22 mouse cellular contexts compared by ENCODE assay signal in genomic region chr14:121947201-121947760, GRCm38 (mm10). TPM values are rescaled to one million over a fixed set of nuclear protein-coding genes. Genes with fewer than 3 reads are reported as not detected.
A peak's percentile ranks its signal among the peaks of the same experiment; 100 is the strongest.
DNase-seq lines count a peak whose midpoint lies in the region; ATAC-seq and TF ChIP-seq lines count a peak whose summit lies in the region.
"Had no signal": no experiment of that assay in that cellular context is flagged by ENCODE, and none has a peak within 500 bp of the region (broad histone marks: within the 10 kb centered on the region; RNA-seq: fewer than 3 reads in every experiment).

No protein-coding gene starts in this region.

- no peak overlapping the region for H3K4me2 ChIP-seq in liver, embryonic 11.5 days
- no peak overlapping the region for H3K4me2 ChIP-seq in liver, embryonic 12.5 days
- no peak overlapping the region for H3K4me2 ChIP-seq in embryonic facial prominence, embryonic 15.5 days (replicated peaks)
- no peak overlapping the region for H3K4me2 ChIP-seq in stomach, embryonic 15.5 days
- H3K4me2 ChIP-seq: forebrain, embryonic 12.5 days; heart, embryonic 11.5 days; limb, embryonic 15.5 days; lung, embryonic 14.5 days; midbrain, embryonic 11.5 days; neural tube, embryonic 15.5 days had no signal

- no peak overlapping the region for H3K9ac ChIP-seq in liver, embryonic 11.5 days (ENCODE audit: low read depth, low read length)
- H3K9ac ChIP-seq in liver, embryonic 12.5 days, result no peak overlapping the region
- no peak overlapping the region for H3K9ac ChIP-seq in embryonic facial prominence, embryonic 15.5 days
- H3K9ac ChIP-seq in stomach, embryonic 15.5 days, result no peak overlapping the region
- H3K9ac ChIP-seq: forebrain, embryonic 12.5 days; limb, embryonic 15.5 days; lung, embryonic 14.5 days; neural tube, embryonic 15.5 days had no signal

- WGBS in liver, embryonic 11.5 days, result 67% methylated on average over 8 of the region's 8 CpGs
- 61% methylated on average over 8 of the region's 8 CpGs for WGBS in liver, embryonic 12.5 days (ENCODE audit: insufficient replicate concordance)
- 54% methylated on average over 8 of the region's 8 CpGs for WGBS in embryonic facial prominence, embryonic 15.5 days
- WGBS in stomach, embryonic 15.5 days, result 60% methylated on average over 8 of the region's 8 CpGs

- no peaks in the 10 kb centered on the region for H3K36me3 ChIP-seq in liver, embryonic 11.5 days (ENCODE audit: control insufficient read depth, insufficient read depth, low read length)
- H3K36me3 ChIP-seq in liver, embryonic 12.5 days, result no peaks in the 10 kb centered on the region
- peaks cover 6% of the 10 kb centered on the region; the same call in 1 of the 2 replicates for H3K36me3 ChIP-seq in E14TG2a.4 (ENCODE audit: insufficient read depth, low read length)
- H3K36me3 ChIP-seq in embryonic facial prominence, embryonic 15.5 days, result no peaks in the 10 kb centered on the region
- no peaks in the 10 kb centered on the region for H3K36me3 ChIP-seq in stomach, embryonic 15.5 days
- H3K36me3 ChIP-seq: forebrain, embryonic 12.5 days; limb, embryonic 15.5 days; neural tube, embryonic 15.5 days had no signal

- no peaks in the 10 kb centered on the region for H3K27me3 ChIP-seq in liver, embryonic 11.5 days (replicated peaks; ENCODE audit: control insufficient read depth, insufficient read depth, low read length)
- H3K27me3 ChIP-seq in liver, embryonic 12.5 days (replicated peaks), result no peaks in the 10 kb centered on the region
- no peaks in the 10 kb centered on the region for H3K27me3 ChIP-seq in E14TG2a.4 (ENCODE audit: insufficient read depth, low read length)
- H3K27me3 ChIP-seq in embryonic facial prominence, embryonic 15.5 days, result no peaks in the 10 kb centered on the region
- no peaks in the 10 kb centered on the region for H3K27me3 ChIP-seq in stomach, embryonic 15.5 days (replicated peaks)
- H3K27me3 ChIP-seq: forebrain, embryonic 12.5 days; limb, embryonic 15.5 days; neural tube, embryonic 15.5 days had no signal

- no peak for ATAC-seq in liver, embryonic 11.5 days (replicated peaks; ENCODE audit: low FRiP score)
- no peak for ATAC-seq in liver, embryonic 12.5 days
- no peak for ATAC-seq in embryonic facial prominence, embryonic 15.5 days (ENCODE audit: insufficient number of reproducible peaks, low FRiP score, low TSS enrichment, low read depth)
- ATAC-seq in stomach, embryonic 15.5 days (ENCODE audit: insufficient read depth, low FRiP score, low read depth), result no peak
- ATAC-seq: hindbrain, postnatal 0 days had no signal

- no peak overlapping the region for H3K27ac ChIP-seq in liver, embryonic 11.5 days (ENCODE audit: low read depth, low read length)
- no peak overlapping the region for H3K27ac ChIP-seq in liver, embryonic 12.5 days
- 0 out of 2 replicates have a peak overlapping the region, but pooled peaks have one; percentile 25 for H3K27ac ChIP-seq in embryonic facial prominence, embryonic 15.5 days (replicated peaks)
- 0 out of 2 replicates have a peak overlapping the region, but pooled peaks have one; percentile 35 for H3K27ac ChIP-seq in stomach, embryonic 15.5 days
- H3K27ac ChIP-seq: forebrain, embryonic 12.5 days; hindbrain, postnatal 0 days; layer of hippocampus, adult 2 months; limb, embryonic 15.5 days; macrophage; neural tube, embryonic 15.5 days had no signal

- no peak for TF ChIP-seq CTCF in E14TG2a.4 (conservative IDR thresholded peaks at IDR 0.05; ENCODE audit: low read length)

- H3K4me1 ChIP-seq in liver, embryonic 11.5 days (replicated peaks; ENCODE audit: control insufficient read depth, insufficient read depth, low read length), result peaks cover 9% of the 10 kb centered on the region
- H3K4me1 ChIP-seq in liver, embryonic 12.5 days, result peaks cover 28% of the 10 kb centered on the region
- H3K4me1 ChIP-seq in E14TG2a.4 (replicated peaks; ENCODE audit: low read depth, low read length), result peaks cover 42% of the 10 kb centered on the region
- H3K4me1 ChIP-seq in embryonic facial prominence, embryonic 15.5 days, result 0 out of 2 replicates have a peak, but pooled peaks cover 5% of the 10 kb centered on the region
- H3K4me1 ChIP-seq in stomach, embryonic 15.5 days, result peaks cover 6% of the 10 kb centered on the region; the same call in 1 of the 2 replicates

- H3K9me3 ChIP-seq in liver, embryonic 11.5 days (ENCODE audit: control insufficient read depth, low read length), result no peaks in the 10 kb centered on the region
- no peaks in the 10 kb centered on the region for H3K9me3 ChIP-seq in liver, embryonic 12.5 days (replicated peaks)
- H3K9me3 ChIP-seq in E14TG2a.4 (ENCODE audit: low read length), result 0 out of 2 replicates have a peak, but pooled peaks cover 3% of the 10 kb centered on the region
- H3K9me3 ChIP-seq in embryonic facial prominence, embryonic 15.5 days (replicated peaks), result 0 out of 2 replicates have a peak, but pooled peaks cover 3% of the 10 kb centered on the region
- H3K9me3 ChIP-seq in stomach, embryonic 15.5 days, result no peaks in the 10 kb centered on the region
- H3K9me3 ChIP-seq: forebrain, embryonic 12.5 days; limb, embryonic 15.5 days; neural tube, embryonic 15.5 days had no signal

- H3K4me3 ChIP-seq in liver, embryonic 11.5 days (ENCODE audit: low read depth, low read length), result no peak overlapping the region
- no peak overlapping the region for H3K4me3 ChIP-seq in liver, embryonic 12.5 days
- peak overlapping the region; percentile 30 for H3K4me3 ChIP-seq in E14TG2a.4 (replicated peaks; ENCODE audit: low read length)
- no peak overlapping the region for H3K4me3 ChIP-seq in embryonic facial prominence, embryonic 15.5 days (replicated peaks)
- H3K4me3 ChIP-seq in stomach, embryonic 15.5 days (replicated peaks), result no peak overlapping the region
- H3K4me3 ChIP-seq: forebrain, embryonic 12.5 days; layer of hippocampus, adult 2 months; limb, embryonic 15.5 days; neural tube, embryonic 15.5 days had no signal

- peak; percentile 18 for DNase-seq in liver, embryonic 11.5 days (ENCODE audit: low spot score)
- no peak for DNase-seq in layer of hippocampus, adult 8-10 months (ENCODE audit: low spot score in 2 of 2)
- DNase-seq in lung, postnatal 25 days (ENCODE audit: low spot score), result no peak
- DNase-seq: adrenal gland, postnatal 14 days; cerebellum, adult 18-20 months; cerebellum, postnatal 36 days; gastrocnemius, postnatal 36 days; kidney, adult 9 months; lung, embryonic 14.5 days; thymus, postnatal 36 days had no signal

RNA-seq across cellular contexts. Expression of gene Gpr183, which starts 17.7 kb away (rescaled TPM):
- 3.2 and 3.9 TPM in 2 replicates for polyA plus RNA-seq in liver, embryonic 11.5 days (2014; fragmentation: Nextera tagmentation; extraction: Ambion mirVana)
- polyA plus RNA-seq in liver, embryonic 12.5 days (2016; fragmentation: Nextera tagmentation; extraction: Ambion mirVana), result 1.8 and 2.1 TPM in 2 replicates
- polyA plus RNA-seq in embryonic facial prominence, embryonic 15.5 days (2015; fragmentation: Nextera tagmentation; extraction: Ambion mirVana), result 4.9 and 5.0 TPM in 2 replicates
- 4.1 and 4.3 TPM in 2 replicates for polyA plus RNA-seq in stomach, embryonic 15.5 days (2015; fragmentation: Nextera tagmentation; extraction: Ambion mirVana)
- total RNA-seq in layer of hippocampus, adult 8-10 months (2022), result 1 to 10 TPM in 2 of 4 experiments, under 1 TPM in 2; 0.50 to 7.3 (median 2.6) TPM

RNA-seq across cellular contexts. Expression of gene Gpr18, which starts 31.7 kb away (rescaled TPM):
- not detected in 2 replicates for polyA plus RNA-seq in liver, embryonic 11.5 days (2014; fragmentation: Nextera tagmentation; extraction: Ambion mirVana)
- polyA plus RNA-seq in liver, embryonic 12.5 days (2016; fragmentation: Nextera tagmentation; extraction: Ambion mirVana), result 0.08 TPM in 1 of 2 replicates, not detected in the other
- 0.21 and 0.43 TPM in 2 replicates for polyA plus RNA-seq in embryonic facial prominence, embryonic 15.5 days (2015; fragmentation: Nextera tagmentation; extraction: Ambion mirVana)
- 0.28 and 0.42 TPM in 2 replicates for polyA plus RNA-seq in stomach, embryonic 15.5 days (2015; fragmentation: Nextera tagmentation; extraction: Ambion mirVana)
- not detected for total RNA-seq in layer of hippocampus, adult 8-10 months (2022)
- total RNA-seq: gastrocnemius, postnatal 36 days; hindbrain, postnatal 0 days; layer of hippocampus, adult 2 months had no signal
- polyA plus RNA-seq: hindbrain, postnatal 0 days; neural tube, embryonic 15.5 days had no signal

Comparison
In these comparisons a context has a peak if more than half of its experiments do, and no peak if none do; other contexts are left out.
1. H3K27ac ChIP-seq: peak in embryonic facial prominence, embryonic 15.5 days (single experiment) and stomach, embryonic 15.5 days (single experiment); none in liver, embryonic 11.5 days (single experiment) and liver, embryonic 12.5 days (single experiment).